Mouse (Mus musculus): ENCODE results near the gene Rhoh.

The Rhoh gene

DNA sequence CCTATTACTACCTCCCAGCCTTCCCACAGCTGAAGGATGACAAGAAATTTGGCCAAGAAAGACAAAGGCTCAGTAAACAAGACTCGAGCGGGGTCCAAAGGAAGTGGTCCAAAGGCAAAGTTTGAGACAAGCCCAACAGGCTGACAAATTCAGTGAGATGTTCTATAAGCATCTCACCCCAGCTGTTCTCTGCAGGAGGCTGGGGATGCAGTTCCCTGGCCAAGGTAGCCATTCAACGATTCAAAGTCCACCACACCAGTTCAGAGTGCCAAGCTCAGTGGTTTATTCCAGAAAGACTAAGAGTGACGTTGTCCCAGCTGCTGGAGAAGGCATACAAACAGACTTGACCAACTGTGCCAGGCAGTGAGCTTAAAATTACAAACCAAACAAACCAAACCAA lies 69.2 kb downstream of the Rhoh start:
- no peak for DNase-seq (ENCODE audit: low read depth)

DNA sequence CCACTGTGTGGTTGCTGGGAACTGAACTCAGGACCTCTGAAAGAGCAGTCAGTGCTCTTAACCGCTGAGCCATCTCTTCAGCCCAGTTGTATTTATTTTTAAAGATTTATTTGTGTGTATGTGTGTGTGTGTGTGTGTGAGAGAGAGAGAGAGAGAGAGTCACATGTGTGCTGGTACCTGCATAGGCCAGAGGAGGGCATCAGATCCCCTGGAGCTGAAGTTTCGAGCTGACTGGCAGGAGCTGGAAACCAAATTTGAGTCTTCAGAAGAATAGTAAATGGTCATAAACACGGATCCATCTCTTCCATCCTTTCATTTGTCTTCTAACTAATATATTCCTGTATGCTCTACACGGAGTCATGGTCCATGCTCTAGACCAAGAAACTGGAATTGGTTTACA lies 72.2 kb downstream of the Rhoh start:
- peak; percentile 30 for DNase-seq (ENCODE audit: low read depth)

DNA sequence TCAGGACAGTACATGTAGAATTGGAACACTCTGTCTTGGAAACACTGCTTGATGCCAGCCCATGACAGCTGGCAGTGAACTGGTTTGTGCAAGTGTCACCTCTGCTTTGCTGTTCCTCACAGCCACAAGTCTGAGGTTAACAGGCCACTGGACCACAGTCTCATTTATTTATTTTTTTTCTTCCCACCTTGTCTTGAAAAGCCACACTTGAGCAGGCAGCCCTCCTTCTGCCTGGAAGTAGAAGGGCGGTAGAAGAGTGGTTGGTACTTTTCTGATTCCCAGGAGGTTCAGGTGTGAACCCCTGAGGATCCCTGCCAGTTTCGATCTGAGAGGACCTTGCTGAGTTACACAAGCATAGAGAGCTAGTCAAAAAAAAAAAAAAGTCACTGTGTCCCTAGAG lies 72.8 kb downstream of the Rhoh start:
- DNase-seq (ENCODE audit: low read depth) = no peak

DNA sequence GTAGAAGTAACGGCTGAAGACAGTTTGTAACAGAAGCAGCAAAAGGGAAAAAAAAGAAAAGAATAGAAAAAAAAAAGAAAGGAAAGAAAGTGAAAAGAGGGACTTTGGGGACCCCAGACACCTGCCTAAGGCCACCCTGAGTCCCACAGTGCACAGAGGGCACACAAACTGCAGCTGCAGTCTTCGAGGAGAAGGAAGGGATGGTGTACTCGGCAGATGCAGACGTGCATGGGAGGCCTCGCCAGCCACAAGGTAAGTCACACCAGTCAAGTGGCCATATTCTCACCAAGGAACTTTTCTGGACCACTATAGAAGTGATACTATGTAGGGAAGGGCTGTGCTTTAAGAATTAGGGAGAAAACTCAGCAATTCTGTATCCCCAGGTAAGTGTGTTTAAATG lies 73.8 kb downstream of the Rhoh start, which contains the start of gene Chrna9:
Gene Chrna9 (plus strand): TSS at position 139 of the 400 bp plus-strand sequence.
- DNase-seq (ENCODE audit: low read depth) = no peak

DNA sequence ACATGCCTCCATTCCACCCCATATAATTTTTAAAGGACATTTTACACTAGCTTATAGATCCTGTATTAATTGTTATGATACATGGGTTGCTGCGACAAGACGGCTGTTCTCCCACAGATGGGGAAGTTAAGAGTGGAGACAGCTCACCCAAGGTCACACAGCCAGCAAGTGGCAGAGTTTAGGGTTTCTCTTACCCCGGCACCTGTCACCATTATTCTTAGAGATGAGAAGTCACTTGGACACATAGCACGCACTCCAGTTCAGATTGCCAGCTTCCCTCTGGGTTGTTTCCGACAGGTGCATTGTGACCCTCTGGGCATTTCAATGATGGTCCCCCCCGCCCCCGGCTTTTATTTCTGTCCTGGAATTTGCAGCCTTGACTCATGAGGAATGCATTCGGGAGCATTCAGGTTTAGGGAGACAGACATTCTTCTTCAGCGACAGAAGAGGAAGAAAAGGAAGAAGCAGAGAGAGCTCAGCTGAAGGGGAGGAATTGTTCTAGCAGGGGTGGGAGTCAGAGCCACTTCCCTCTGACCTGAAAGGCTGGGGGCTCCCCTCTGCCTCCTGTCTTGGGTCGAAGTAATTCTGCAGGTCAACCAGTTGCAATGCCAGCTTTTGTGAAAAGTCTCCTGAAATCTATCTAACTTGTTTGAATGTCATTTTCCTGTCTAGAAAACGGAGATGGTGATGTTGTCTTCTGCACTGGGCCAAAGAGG lies 76.2 kb downstream of the Rhoh start:
- DNase-seq (ENCODE audit: low read depth) = peak; percentile 39

DNA sequence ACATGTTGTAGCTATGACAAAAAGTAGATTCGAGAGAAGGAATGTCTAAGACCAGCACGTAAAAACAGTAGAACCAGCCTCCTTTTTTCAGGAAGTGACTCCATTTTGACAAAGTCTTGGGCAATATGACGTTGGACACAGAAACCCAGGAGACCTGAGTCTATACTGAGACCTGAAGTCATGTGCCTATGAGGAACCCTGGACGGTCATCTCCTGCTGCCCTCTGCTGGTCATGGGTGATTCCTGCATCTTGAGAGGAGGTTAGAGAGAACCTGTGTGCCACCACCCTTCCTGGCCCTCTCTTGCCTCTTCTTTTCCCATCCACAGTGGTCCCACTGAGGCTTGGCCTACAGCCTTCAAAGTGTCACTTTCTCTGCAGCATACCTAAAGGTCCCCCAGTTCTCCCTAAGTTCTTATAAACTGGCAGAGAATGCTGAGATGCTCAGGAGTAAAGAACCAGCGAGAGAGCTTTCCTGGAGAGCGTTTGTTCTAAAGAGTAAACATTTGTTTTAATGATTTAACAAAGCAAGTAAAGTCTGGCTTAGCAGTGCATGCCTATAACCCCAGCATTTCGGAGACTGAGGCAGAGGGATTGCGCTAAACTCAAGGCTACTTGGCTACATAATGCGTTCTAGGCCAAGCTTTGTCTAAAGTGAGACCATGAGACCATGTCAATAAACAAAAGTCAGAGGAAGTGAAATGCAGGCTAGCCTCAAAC lies 77.1 kb downstream of the Rhoh start:
- peak; percentile 87 for DNase-seq (ENCODE audit: low read depth)

DNA sequence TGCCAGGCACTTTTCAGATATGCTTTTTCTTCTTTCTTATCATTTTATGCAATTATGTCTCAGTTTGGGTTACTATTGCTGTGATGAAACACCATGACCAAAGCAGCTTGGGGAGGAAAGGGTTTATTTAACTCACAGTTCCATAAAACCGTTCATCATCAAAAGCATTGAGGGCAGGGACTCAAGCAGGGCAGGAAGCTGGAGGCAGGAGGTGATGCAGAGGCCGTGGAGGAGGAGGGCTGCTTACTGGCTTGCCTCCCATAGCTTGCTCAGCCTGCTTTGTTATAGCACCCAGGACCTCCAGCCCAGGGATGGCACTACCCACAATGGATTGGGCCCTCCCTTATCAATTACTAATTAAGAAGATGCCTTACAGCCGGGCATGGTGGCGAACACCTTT lies 80.1 kb downstream of the Rhoh start:
- peak; percentile 52 for DNase-seq (ENCODE audit: low read depth)

Data from naive thymus-derived CD4-positive, alpha-beta T cell, adult 2 months (primary cell).